Mouse (Mus musculus) liver, adult (tissue): ENCODE measurements around the gene Got1.

ENCODE experiments used
- GATA4 ChIP-seq: IDR thresholded peaks from 2 replicates; pipeline ENCODE4 v1.6.1; 2014; ENCODE audit warnings: mild to moderate bottlenecking, low read length; ENCODE audit not compliant: insufficient replicate concordance

The Got1 gene

DNA sequence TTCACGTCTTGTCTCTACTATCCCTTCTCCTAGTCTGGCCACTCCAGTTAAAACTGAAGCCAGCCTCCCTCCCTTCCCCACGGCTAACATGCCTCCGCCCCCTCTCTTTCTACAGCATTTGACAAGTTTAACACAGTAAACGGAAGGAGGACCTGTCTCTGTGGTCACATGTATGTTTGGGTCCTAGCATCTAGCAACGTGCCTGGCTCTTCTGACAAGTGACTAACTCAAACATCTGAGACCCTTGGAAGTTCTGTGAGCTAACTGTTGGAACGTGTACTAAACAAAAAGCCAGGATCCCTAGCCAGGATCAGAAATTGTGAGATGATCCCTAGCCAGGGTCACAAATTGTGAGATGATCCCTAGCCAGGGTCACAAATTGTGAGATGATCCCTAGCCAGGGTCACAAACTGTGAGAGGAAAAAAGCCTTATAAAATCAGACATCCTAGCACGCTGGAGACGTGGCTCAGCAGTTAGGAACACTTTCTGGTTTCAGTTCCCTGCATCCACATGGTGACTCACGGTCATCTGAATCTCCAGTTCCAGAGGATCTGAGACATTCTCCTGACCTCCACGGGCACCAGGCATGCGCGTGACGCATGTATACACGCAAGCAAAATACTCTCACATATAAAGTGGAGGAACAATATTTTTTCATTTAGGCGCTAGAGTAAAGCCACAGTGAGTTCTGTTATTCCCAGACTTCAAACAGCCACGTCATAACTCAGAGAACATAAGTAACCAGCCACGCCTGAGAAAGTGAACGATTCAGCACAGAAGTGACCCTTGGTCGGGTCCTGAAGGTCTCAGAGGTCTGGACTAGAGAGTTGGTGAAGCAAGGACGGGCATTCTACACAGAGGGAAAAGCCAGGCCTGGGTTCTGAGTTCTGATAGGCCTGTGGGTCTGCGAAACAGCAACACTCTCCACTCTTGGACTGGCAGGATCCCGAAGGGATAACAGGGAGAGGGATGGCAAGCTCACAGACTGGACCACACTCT lies 12.5 kb downstream of the Got1 start:
- no peak for TF ChIP-seq GATA4

GRCm38 (mm10) chr19:43510436-43511220 lies 13.8 kb downstream of the Got1 start:
- 0 out of 2 replicates have a peak, but pooled peaks have one; percentile 37 for TF ChIP-seq GATA4

GRCm38 (mm10) chr19:43505441-43505840 lies 19.0 kb downstream of the Got1 start:
- no peak for TF ChIP-seq GATA4

GRCm38 (mm10) chr19:43502630-43503029 lies 21.8 kb downstream of the Got1 start:
- TF ChIP-seq GATA4 = no peak

GRCm38 (mm10) chr19:43498874-43499273 lies 25.5 kb downstream of the Got1 start:
- TF ChIP-seq GATA4 = no peak

DNA sequence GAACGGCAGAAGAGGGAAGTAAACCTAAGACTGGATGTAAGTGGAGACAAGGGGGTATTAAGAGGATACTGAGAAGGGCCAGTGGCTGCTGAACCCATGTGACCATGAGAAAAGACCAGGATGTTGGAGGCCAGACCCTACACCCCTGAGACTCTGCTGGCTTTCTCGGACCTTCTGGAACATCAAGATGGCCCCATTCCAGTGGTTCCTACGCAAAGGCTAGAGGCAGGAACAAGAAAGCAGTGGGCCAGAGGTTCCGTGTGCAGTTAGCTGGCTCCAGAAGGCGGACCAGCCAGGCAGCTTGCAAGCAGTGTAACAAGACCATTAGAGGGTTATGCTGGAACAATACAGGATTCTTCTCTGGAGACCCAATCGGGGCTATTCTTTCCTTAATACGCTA lies 27.0 kb downstream of the Got1 start:
- no peak for TF ChIP-seq GATA4

GRCm38 (mm10) chr19:43495846-43496245 lies 28.6 kb downstream of the Got1 start:
- TF ChIP-seq GATA4 = no peak

- no peak for TF ChIP-seq GATA4
These were observed 29.5 kb downstream of the Got1 start for GRCm38 (mm10) chr19:43494914-43495313.

DNA sequence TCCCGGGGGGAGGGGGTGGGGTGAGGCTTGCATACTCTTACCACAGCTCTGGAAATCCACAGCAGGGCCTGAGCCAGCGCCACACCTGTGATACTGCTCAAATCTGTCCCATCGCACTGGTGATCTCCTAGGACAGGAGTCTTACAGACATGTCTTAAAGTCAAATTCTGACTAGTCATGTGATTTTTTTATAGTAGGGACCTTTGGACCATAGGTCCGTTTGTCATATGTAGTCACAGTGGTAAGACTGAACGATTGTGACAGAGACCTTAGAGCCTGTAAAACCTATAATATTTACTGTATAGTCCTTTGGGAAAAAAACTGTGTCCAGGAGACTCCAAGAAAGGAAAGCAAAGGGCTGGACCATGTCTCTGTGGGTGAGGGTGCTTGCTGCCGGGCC lies 30.5 kb downstream of the Got1 start:
- TF ChIP-seq GATA4 = no peak

- no peak for TF ChIP-seq GATA4
These were observed 37.0 kb downstream of the Got1 start for GRCm38 (mm10) chr19:43487429-43487828.

DNA sequence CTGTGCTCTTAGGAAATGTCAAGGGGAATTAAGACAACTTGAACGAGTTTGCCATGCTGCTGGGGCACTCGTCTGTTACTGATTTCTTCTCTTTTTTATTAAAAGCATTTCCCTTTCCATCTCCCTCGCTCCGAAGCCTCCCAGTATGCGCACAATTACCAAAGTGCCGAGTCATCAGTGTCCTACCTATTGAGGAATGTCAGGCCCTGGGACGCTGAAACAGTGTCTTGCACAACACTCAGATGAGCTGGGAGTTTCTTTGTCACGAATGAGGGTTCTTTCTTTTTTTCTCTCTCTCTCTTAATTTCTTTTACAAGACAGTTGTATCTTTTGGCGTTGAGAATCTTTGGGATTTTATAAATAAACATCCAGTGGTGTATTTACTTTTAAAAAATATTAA lies 43.9 kb downstream of the Got1 start:
- TF ChIP-seq GATA4 = no peak

DNA sequence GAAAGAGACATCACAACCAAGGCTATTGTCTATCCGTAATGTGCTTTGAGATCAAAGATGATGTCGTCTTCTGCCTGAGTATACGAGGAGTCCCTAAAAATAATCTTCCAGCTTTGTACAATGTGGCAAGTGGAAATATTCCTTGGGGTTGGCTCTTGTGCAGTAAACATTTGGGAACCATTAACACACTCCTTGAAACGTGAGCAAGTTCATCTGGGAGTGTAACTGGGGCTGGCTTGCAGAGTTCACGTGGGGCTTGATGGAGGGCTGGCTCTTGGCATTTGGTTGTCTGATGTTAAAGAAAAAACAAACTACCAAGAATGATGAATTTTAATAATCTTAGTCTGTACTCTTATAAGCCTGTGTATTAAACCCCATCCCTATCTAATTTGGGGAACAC lies 45.0 kb downstream of the Got1 start:
- no peak for TF ChIP-seq GATA4

GRCm38 (mm10) chr19:43478891-43479290 lies 45.5 kb downstream of the Got1 start:
- no peak for TF ChIP-seq GATA4

GRCm38 (mm10) chr19:43477436-43477835 lies 47.0 kb downstream of the Got1 start:
- no peak for TF ChIP-seq GATA4

- no peak for TF ChIP-seq GATA4
These were observed 48.3 kb downstream of the Got1 start for GRCm38 (mm10) chr19:43476063-43476462.

DNA sequence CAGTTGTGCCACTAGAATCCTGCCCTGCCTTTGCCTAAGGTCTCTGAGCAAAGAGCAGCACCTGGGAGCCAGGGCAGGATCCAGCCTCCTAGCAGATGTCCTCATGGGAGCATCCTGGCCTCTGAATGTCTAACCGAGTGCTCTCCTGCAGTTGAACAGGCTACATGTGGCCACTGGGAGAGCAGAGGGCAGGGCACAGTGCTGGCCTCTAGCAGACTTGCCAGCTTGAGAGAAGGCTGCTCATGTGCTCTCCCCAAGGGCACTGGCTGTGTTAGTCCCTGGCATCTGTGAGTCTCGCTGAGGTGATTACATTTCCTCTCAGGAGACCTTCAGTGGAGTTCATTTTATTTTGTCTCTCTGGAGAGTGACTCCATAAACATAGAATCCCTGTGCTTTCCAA lies 48.8 kb downstream of the Got1 start:
- TF ChIP-seq GATA4 = no peak
